Mouse (Mus musculus): ENCODE results near the gene Aste1.

- TF ChIP-seq POLR2A (IDR thresholded peaks at IDR 0.05; ENCODE audit: borderline replicate concordance, extremely low read depth, insufficient read depth, insufficient read length, poor library complexity, severe bottlenecking) (no peak), CTCF (IDR thresholded peaks at IDR 0.05; ENCODE audit: borderline replicate concordance, extremely low read depth, insufficient read depth, insufficient read length) (no peak)
Observed at GRCm38 (mm10) chr9:105387403-105387802, 7.8 kb upstream of the Aste1 start.

Measured in brain, embryonic 14.5 days (tissue).